Mouse (Mus musculus): ENCODE measurements around the gene Pdxk.
"Not testable (repeated sequence)": the region's sequence is repeated elsewhere in the genome, so short reads cannot be mapped to it uniquely, and the experiment has no call there.

Gene Pdxk

GRCm38 (mm10) chr10:78417888-78418287 lies 46.9 kb downstream of the Pdxk start:
- no peak for DNase-seq (ENCODE audit: low read depth)

- not testable (repeated sequence) for DNase-seq (ENCODE audit: low read depth)
Observed at GRCm38 (mm10) chr10:78414936-78415335, 49.8 kb downstream of the Pdxk start.

- DNase-seq (ENCODE audit: low read depth), result no peak
Observed at GRCm38 (mm10) chr10:78413152-78413520, 51.6 kb downstream of the Pdxk start.

- peak; percentile 96 for DNase-seq (ENCODE audit: low read depth)
Observed at GRCm38 (mm10) chr10:78412319-78413151, 52.2 kb downstream of the Pdxk start, which contains the start of gene Rrp1. Gene Rrp1 (minus strand): TSS chr10:78413043.

GRCm38 (mm10) chr10:78411851-78412250 lies 52.9 kb downstream of the Pdxk start:
- no peak for DNase-seq (ENCODE audit: low read depth)

- DNase-seq (ENCODE audit: low read depth), result no peak
Observed at GRCm38 (mm10) chr10:78409035-78409788, 55.6 kb downstream of the Pdxk start.

GRCm38 (mm10) chr10:78407132-78407531 lies 57.6 kb downstream of the Pdxk start:
- DNase-seq (ENCODE audit: low read depth), result no peak

- no peak for DNase-seq (ENCODE audit: low read depth)
Observed at GRCm38 (mm10) chr10:78406152-78406551, 58.6 kb downstream of the Pdxk start.

GRCm38 (mm10) chr10:78402301-78402922 lies 62.4 kb downstream of the Pdxk start:
- no peak for DNase-seq (ENCODE audit: low read depth)

GRCm38 (mm10) chr10:78401127-78401526 lies 63.6 kb downstream of the Pdxk start:
- no peak for DNase-seq (ENCODE audit: low read depth)

GRCm38 (mm10) chr10:78399090-78399657 lies 65.6 kb downstream of the Pdxk start:
- peak; percentile 82 for DNase-seq (ENCODE audit: low read depth)

- no peak for DNase-seq (ENCODE audit: low read depth)
Observed at GRCm38 (mm10) chr10:78396625-78396885, 68.2 kb downstream of the Pdxk start.

GRCm38 (mm10) chr10:78395819-78396624 lies 68.8 kb downstream of the Pdxk start:
- peak; percentile 85 for DNase-seq (ENCODE audit: low read depth)

GRCm38 (mm10) chr10:78395377-78395776 lies 69.4 kb downstream of the Pdxk start:
- no peak for DNase-seq (ENCODE audit: low read depth)

GRCm38 (mm10) chr10:78392072-78392471 lies 72.7 kb downstream of the Pdxk start:
- DNase-seq (ENCODE audit: low read depth), result peak; percentile 63

GRCm38 (mm10) chr10:78390982-78391470 lies 73.7 kb downstream of the Pdxk start:
- no peak for DNase-seq (ENCODE audit: low read depth)

GRCm38 (mm10) chr10:78388216-78388980 lies 76.4 kb downstream of the Pdxk start:
- no peak for DNase-seq (ENCODE audit: low read depth)
